Mouse (Mus musculus) forebrain, embryonic 10.5 days (tissue): ENCODE data around the gene Snrpd2. TPM values are rescaled to one million over a fixed set of nuclear protein-coding genes. Genes with fewer than 3 reads are reported as not detected.

ENCODE experiments used
- DNase-seq: peaks from one replicate; pipeline ENCODE4 v3.0.0-alpha.2; 2017; ENCODE audit warnings: low spot score; ENCODE audit errors: extremely low spot score
- H3K27ac ChIP-seq: fragments of 300-500 bp; sonication (generic); 2 replicates; pipeline ENCODE4 v1.5.1; 2016; ENCODE audit warnings: mild to moderate bottlenecking
- H3K27me3 ChIP-seq: fragments of 300-500 bp; sonication (generic); 2 replicates; pipeline ENCODE4 v1.6.1; 2016; ENCODE audit warnings: mild to moderate bottlenecking; ENCODE audit not compliant: poor library complexity, severe bottlenecking
- H3K36me3 ChIP-seq: fragments of 300-500 bp; sonication (generic); replicated peaks from 2 replicates; pipeline ENCODE4 v1.6.1; 2016; ENCODE audit warnings: mild to moderate bottlenecking, moderate library complexity
- H3K4me1 ChIP-seq: fragments of 300-500 bp; sonication (generic); 2 replicates; pipeline ENCODE4 v1.6.1; 2016
- H3K4me3 ChIP-seq: fragments of 300-500 bp; sonication (generic); 2 replicates; pipeline ENCODE4 v1.5.1; 2016; ENCODE audit warnings: mild to moderate bottlenecking, moderate library complexity
- H3K9me3 ChIP-seq: fragments of 300-500 bp; sonication (generic); 2 replicates; pipeline ENCODE4 v1.6.1; 2016; ENCODE audit warnings: mild to moderate bottlenecking, moderate library complexity
- WGBS: fragments of 180-500 bp; shearing (Covaris S2); methylation state at CpG from one replicate; pipeline ENCODE4 v1.1.7; 2016; 5-methylcytosine and 5-hydroxymethylcytosine counted together
- polyA plus RNA-seq: library from polyadenylated mRNA; unstranded; fragments of >200 nt; fragmentation: Nextera tagmentation; extraction: Ambion mirVana; gene quantifications from 2 replicates; pipeline ENCODE4 v1.2.1, GENCODE M21; 2016

Snrpd2 gene
- polyA plus RNA-seq = 183 and 193 TPM in 2 replicates

GRCm38 (mm10) chr7:19149626-19150025 is at the start of gene Snrpd2:
Gene Snrpd2, plus strand, starts transcription at chr7:19149722.
- peaks cover 49% of the 10 kb centered on the region for H3K36me3 ChIP-seq
- peaks cover 30% of the 10 kb centered on the region for H3K4me1 ChIP-seq
- peak within 1 kb of the TSS; percentile 89 for H3K4me3 ChIP-seq
- under 1% methylated on average over 24 of the region's 24 CpGs for whole genome bisulfite sequencing
- peak; percentile 99 for DNase-seq
- H3K9me3 ChIP-seq = no peaks in the 10 kb centered on the region
- peak within 1 kb of the TSS; percentile 86 for H3K27ac ChIP-seq
- H3K27me3 ChIP-seq = no peaks in the 10 kb centered on the region

GRCm38 (mm10) chr7:19100290-19100689 is 49.2 kb upstream of the Snrpd2 start:
- Histone ChIP-seq H3K4me1 (peaks cover 34% of the 10 kb centered on the region), H3K4me3 (no peak overlapping the region), H3K27ac (no peak overlapping the region), H3K27me3 (no peaks in the 10 kb centered on the region), H3K9me3 (no peaks in the 10 kb centered on the region), H3K36me3 (peaks cover 17% of the 10 kb centered on the region)
- DNase-seq = no peak
- 86% methylated on average over 1 of the region's 1 CpGs for WGBS

DNA sequence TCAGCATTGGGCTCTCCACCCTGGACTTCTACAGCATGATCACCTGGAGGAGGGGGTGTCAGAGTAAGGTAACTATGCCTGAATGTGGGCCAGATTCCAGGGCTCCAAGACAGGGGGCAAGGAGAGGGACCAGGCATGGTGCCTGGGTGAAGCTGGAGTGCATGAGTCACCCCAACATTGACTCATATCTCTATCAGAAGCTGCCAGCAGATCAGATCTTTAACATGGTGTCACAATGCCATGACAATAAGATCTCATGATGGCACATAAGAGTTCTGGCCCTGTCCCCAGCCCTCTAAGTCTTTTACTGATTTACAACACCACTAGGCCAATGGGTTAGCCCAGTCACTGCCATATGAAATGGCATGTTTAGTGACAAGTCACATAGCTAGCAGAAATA is 45.8 kb upstream of the Snrpd2 start:
- no peak overlapping the region for H3K27ac ChIP-seq
- no peaks in the 10 kb centered on the region for H3K27me3 ChIP-seq
- no peak overlapping the region for H3K4me3 ChIP-seq
- H3K4me1 ChIP-seq = peaks cover 2% of the 10 kb centered on the region
- H3K36me3 ChIP-seq = no peaks in the 10 kb centered on the region
- no peaks in the 10 kb centered on the region for H3K9me3 ChIP-seq
- DNase-seq = no peak

DNA sequence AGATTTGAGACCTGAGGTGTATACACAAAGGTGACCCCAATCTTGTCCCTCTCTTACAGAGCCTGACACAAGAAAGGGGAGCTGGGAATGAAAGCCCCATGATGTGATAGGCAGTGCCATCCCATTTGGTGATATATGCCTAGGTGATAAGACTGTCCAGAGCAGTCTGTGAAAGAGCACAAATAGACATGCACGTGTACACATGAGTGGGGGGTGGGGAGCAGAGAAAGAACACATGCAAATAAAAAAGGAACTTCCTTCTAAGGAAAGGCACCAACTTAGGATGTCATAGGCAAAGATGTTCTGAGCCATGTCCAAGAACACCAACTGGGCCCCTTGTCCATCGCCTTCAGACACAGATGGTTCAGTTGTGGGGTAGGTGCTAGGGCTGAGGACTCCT is 45.0 kb upstream of the Snrpd2 start:
- Histone ChIP-seq H3K36me3 (no peaks in the 10 kb centered on the region), H3K9me3 (no peaks in the 10 kb centered on the region), H3K4me1 (no peaks in the 10 kb centered on the region), H3K27ac (no peak overlapping the region), H3K27me3 (no peaks in the 10 kb centered on the region), H3K4me3 (no peak overlapping the region)
- DNase-seq = no peak
- 87% methylated on average over 2 of the region's 2 CpGs for WGBS

- Histone ChIP-seq H3K4me1 (no peaks in the 10 kb centered on the region), H3K36me3 (no peaks in the 10 kb centered on the region), H3K27me3 (no peaks in the 10 kb centered on the region), H3K9me3 (no peaks in the 10 kb centered on the region), H3K4me3 (no peak overlapping the region), H3K27ac (no peak overlapping the region)
- 72% methylated on average over 3 of the region's 3 CpGs for WGBS
- no peak for DNase-seq
Measured at GRCm38 (mm10) chr7:19107436-19107835, 42.1 kb upstream of the Snrpd2 start.

DNA sequence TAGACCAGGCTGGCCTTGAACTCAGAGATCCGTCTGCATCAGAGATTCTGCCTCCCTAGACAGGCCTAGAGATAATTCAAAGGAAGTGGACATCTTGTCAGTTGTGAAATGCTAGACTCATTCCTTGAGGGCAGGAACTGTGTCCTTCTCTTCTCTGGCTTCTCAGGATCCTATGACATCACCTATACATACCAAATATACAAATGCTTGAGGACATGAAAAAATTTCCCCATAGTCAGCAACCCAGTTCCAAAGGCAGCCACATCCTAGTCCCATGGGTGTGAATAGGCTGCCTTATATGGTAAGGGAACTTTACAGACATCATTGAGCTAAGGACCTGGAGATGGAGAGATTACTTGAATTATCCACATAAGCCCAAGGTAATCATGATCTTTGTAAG is 40.0 kb upstream of the Snrpd2 start:
- no peaks in the 10 kb centered on the region for H3K27me3 ChIP-seq
- H3K4me1 ChIP-seq = no peaks in the 10 kb centered on the region
- H3K27ac ChIP-seq = no peak overlapping the region
- no peak overlapping the region for H3K4me3 ChIP-seq
- 85% methylated on average over 1 of the region's 1 CpGs for WGBS
- no peaks in the 10 kb centered on the region for H3K9me3 ChIP-seq
- no peak for DNase-seq
- no peaks in the 10 kb centered on the region for H3K36me3 ChIP-seq

DNA sequence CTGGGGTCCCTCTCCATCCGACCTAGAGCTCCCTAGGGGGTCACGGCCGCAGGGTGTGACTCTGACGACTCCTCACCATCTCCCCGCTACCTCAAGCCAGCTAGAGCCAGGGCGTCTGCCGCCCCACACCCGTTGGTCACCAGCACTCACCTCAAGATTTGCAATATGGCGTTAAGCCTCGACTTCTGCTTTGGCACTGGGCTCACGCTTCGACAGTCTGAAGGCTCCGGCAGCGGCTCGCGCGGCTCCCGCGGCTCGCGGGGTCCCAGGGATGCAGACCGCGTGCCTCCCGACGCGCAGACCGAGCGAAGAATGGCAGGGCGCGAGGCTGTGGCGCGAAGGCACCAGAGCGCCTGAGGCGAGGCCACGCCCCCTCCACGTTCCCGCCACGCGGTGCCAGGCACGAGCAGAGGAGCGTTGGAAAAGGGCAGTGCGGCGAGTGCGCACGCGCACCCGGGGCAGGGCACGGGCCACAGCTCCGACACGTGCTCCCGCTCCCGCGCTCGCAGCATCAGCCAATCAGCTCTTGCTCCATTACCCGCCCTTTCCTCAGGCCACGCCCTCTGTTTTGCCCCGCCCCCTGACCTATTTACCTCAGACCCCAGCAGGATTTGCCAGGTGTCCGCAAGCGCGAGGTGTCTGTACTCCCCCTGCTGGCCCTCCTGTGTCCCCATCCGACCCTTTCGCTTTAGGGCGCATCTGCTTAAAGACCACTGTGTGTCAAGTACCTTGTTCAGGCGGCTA is 31.3 kb upstream of the Snrpd2 start, which contains the start of gene Gm4969:
TSS of gene Gm4969 (minus strand) at position 341 of the 744 bp plus-strand sequence.
- peak within 1 kb of the TSS; percentile 84 for H3K4me3 ChIP-seq
- H3K4me1 ChIP-seq = peaks cover 18% of the 10 kb centered on the region
- peak within 1 kb of the TSS; percentile 58 for H3K27ac ChIP-seq
- WGBS = 22% methylated on average over 64 of the region's 64 CpGs
- DNase-seq = peak; percentile 68
- H3K36me3 ChIP-seq = peaks cover 14% of the 10 kb centered on the region
- H3K27me3 ChIP-seq = peaks cover 18% of the 10 kb centered on the region
- H3K9me3 ChIP-seq = peaks cover 33% of the 10 kb centered on the region

DNA sequence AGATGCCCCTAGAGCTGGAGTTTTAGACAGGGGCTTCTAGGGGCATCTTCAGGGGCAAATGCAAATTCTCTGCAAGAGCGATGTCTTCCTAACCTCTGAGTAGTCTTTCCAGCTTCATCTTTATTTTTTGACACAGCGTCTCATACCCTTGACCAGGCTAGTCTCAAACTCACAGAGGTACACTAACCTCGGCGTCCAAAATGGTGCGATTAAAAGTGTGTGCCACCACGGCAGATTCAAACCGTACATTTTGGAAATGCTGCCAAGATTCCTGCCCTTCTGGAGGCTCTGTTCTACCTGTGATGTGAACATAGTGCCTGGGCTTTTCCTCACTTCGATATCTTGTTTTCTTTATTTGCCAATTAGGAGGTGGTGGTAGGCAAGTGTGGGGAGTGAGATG is 30.4 kb upstream of the Snrpd2 start:
- peaks cover 33% of the 10 kb centered on the region for H3K9me3 ChIP-seq
- 91% methylated on average over 8 of the region's 8 CpGs for WGBS
- no peak for DNase-seq
- H3K27me3 ChIP-seq = peaks cover 18% of the 10 kb centered on the region
- H3K4me3 ChIP-seq = peak overlapping the region; percentile 84; the same call in 1 of the 2 replicates
- H3K27ac ChIP-seq = no peak overlapping the region
- peaks cover 18% of the 10 kb centered on the region for H3K4me1 ChIP-seq
- H3K36me3 ChIP-seq = peaks cover 14% of the 10 kb centered on the region

GRCm38 (mm10) chr7:19119631-19120429 is 29.7 kb upstream of the Snrpd2 start, which contains the start of gene Fbxo46:
Gene Fbxo46, plus strand, starts transcription at chr7:19119859.
- peaks cover 18% of the 10 kb centered on the region for H3K27me3 ChIP-seq
- peaks cover 14% of the 10 kb centered on the region for H3K36me3 ChIP-seq
- peak within 1 kb of the TSS; percentile 84 for H3K4me3 ChIP-seq
- H3K4me1 ChIP-seq = peaks cover 18% of the 10 kb centered on the region
- peak; percentile 92 for DNase-seq
- 3% methylated on average over 34 of the region's 34 CpGs for WGBS
- peak within 1 kb of the TSS; percentile 89 for H3K27ac ChIP-seq
- peaks cover 33% of the 10 kb centered on the region for H3K9me3 ChIP-seq

DNA sequence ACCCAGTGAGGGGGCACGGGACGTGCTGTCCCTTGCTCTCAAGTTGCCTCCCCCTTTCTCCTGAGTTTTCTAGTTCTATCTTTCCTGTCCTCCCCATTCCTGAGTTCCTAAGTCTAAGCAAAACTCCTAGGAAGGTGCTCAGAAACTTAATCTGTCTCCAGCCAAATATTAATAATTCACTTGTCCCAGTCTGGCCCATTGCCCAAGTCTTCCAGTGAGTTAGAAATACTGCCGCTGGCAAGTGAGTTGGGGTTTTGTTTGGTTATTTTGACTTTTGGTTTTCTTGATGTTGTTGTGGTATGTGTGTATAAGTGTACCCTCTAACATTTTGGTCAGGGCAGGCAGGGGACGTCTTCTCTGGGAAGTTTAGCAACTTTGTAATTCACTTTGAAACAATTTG is 27.8 kb upstream of the Snrpd2 start:
- Histone ChIP-seq H3K36me3 (peaks cover 19% of the 10 kb centered on the region), H3K9me3 (peaks cover 29% of the 10 kb centered on the region), H3K4me1 (peaks cover 18% of the 10 kb centered on the region), H3K4me3 (no peak overlapping the region), H3K27ac (no peak overlapping the region), H3K27me3 (peaks cover 18% of the 10 kb centered on the region)
- no peak for DNase-seq
- WGBS = 93% methylated on average over 4 of the region's 4 CpGs

GRCm38 (mm10) chr7:19124713-19125112 is 24.8 kb upstream of the Snrpd2 start:
- Histone ChIP-seq H3K27me3 (no peaks in the 10 kb centered on the region), H3K4me3 (no peak overlapping the region), H3K9me3 (peaks cover 10% of the 10 kb centered on the region), H3K27ac (no peak overlapping the region), H3K4me1 (peaks cover 10% of the 10 kb centered on the region), H3K36me3 (peaks cover 35% of the 10 kb centered on the region)
- WGBS = 94% methylated on average over 6 of the region's 6 CpGs
- no peak for DNase-seq

DNA sequence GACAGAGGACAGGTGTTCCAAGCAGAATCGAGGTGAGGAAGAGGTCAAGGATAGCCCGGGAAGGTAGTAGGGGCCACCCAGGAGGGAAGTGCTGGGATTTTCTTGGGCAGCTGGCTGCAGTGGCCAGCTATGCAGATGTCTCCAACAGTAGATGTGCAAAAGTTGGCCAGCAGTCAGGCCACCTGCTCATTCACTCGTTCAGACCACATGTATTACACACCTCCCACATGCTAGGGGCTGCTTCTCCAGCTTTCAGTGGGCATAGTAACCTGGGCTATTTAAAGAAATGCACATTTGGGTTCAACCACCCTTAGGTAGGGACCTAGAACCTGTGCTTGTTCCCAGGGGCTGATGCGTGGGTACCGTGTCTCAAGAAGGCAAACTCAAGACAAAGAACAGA is 21.8 kb upstream of the Snrpd2 start:
- WGBS = 94% methylated on average over 5 of the region's 5 CpGs
- Histone ChIP-seq H3K36me3 (peaks cover 27% of the 10 kb centered on the region), H3K4me3 (no peak overlapping the region), H3K4me1 (peaks cover 19% of the 10 kb centered on the region), H3K9me3 (no peaks in the 10 kb centered on the region), H3K27ac (no peak overlapping the region), H3K27me3 (no peaks in the 10 kb centered on the region)
- DNase-seq = no peak

DNA sequence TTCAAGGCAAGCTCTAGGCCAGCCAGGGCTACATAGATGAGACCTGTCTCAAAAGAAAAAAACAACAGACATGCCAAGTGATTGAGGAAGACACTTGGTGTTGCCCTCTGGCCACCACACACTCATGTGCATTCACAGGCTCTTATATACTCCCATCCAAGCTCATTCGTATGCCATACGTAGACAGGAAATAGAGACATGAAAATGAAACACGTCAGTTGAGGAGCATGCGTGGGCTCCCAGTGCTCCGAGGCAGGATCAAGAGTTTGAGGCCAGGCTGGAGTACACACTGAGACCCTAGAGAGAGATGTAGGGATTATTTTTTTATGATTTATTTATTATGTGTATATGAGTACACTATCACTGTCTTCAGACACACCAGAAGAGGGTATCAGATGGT is 20.1 kb upstream of the Snrpd2 start:
- 95% methylated on average over 5 of the region's 5 CpGs for WGBS
- H3K36me3 ChIP-seq = peaks cover 28% of the 10 kb centered on the region
- no peaks in the 10 kb centered on the region for H3K9me3 ChIP-seq
- H3K4me3 ChIP-seq = no peak overlapping the region
- peaks cover 19% of the 10 kb centered on the region for H3K4me1 ChIP-seq
- no peak overlapping the region for H3K27ac ChIP-seq
- no peak for DNase-seq
- H3K27me3 ChIP-seq = no peaks in the 10 kb centered on the region
